Mouse (Mus musculus) liver, embryonic 18 days (tissue): Measurements from ENCODE around the gene Tas2r134. TPM values are rescaled to one million over a fixed set of nuclear protein-coding genes. Genes with fewer than 3 reads are reported as not detected.

Experiments used
- polyA plus RNA-seq: library from polyadenylated mRNA; depleted of rRNA; stranded (reverse); fragments of >200 nt; gene quantifications from 2 replicates; pipeline ENCODE4 v1.2.3, GENCODE M21; 2012; rRNA removed

Tas2r134 gene
- polyA plus RNA-seq = not detected in 2 replicates

GRCm38 (mm10) chr2:51627211-51627610 lies at the start of gene Tas2r134:
Gene Tas2r134 (plus strand): TSS chr2:51627511.

